Mouse (Mus musculus) neural tube, embryonic 11.5 days (tissue): ENCODE data around the gene Prl7c1. TPM values are rescaled to one million over a fixed set of nuclear protein-coding genes. Genes with fewer than 3 reads are reported as not detected.
"Not testable (repeated sequence)": the region's sequence is repeated elsewhere in the genome, so short reads cannot be mapped to it uniquely, and the experiment has no call there.

Experiments used
- ATAC-seq: fragments of 200-750 bp; cut with Nextera tagmentation; 2 replicates; pipeline ENCODE4 v1.8.0; 2017; ENCODE audit warnings: moderate number of reproducible peaks, mild to moderate bottlenecking, moderate TSS enrichment, moderate library complexity; ENCODE audit not compliant: insufficient read depth, low FRiP score, low TSS enrichment
- DNase-seq: peaks from one replicate; pipeline ENCODE4 v3.0.0-alpha.2; 2015; ENCODE audit warnings: low spot score
- H3K27ac ChIP-seq: fragments of 300-500 bp; sonication (generic); 2 replicates; pipeline ENCODE4 v1.5.1; 2014; ENCODE audit warnings: low read depth, mild to moderate bottlenecking, low read length
- H3K27me3 ChIP-seq: fragments of 300-500 bp; sonication (generic); 2 replicates; pipeline ENCODE4 v1.6.1; 2014; ENCODE audit warnings: mild to moderate bottlenecking, low read length, mixed read lengths; ENCODE audit not compliant: control insufficient read depth, insufficient read depth
- H3K36me3 ChIP-seq: fragments of 300-500 bp; sonication (generic); 2 replicates; pipeline ENCODE4 v1.6.1; 2014; ENCODE audit warnings: mild to moderate bottlenecking, low read length, moderate library complexity, mixed read lengths; ENCODE audit not compliant: control insufficient read depth, insufficient read depth
- H3K4me1 ChIP-seq: fragments of 300-500 bp; sonication (generic); 2 replicates; pipeline ENCODE4 v1.6.1; 2014; ENCODE audit warnings: low read length, mixed read lengths; ENCODE audit not compliant: control insufficient read depth, insufficient read depth
- H3K4me2 ChIP-seq: fragments of 300-500 bp; sonication (generic); 2 replicates; pipeline ENCODE4 v1.6.1; 2014; ENCODE audit warnings: low read depth, mild to moderate bottlenecking, moderate library complexity
- H3K4me3 ChIP-seq: fragments of 300-500 bp; sonication (generic); 2 replicates; pipeline ENCODE4 v1.5.1; 2014; ENCODE audit warnings: low read depth, low read length
- H3K9ac ChIP-seq: fragments of 300-500 bp; sonication (generic); 2 replicates; pipeline ENCODE4 v1.6.1; 2014; ENCODE audit warnings: mild to moderate bottlenecking, low read length
- H3K9me3 ChIP-seq: fragments of 300-500 bp; sonication (generic); 2 replicates; pipeline ENCODE4 v1.6.1; 2016; ENCODE audit warnings: low read length; ENCODE audit not compliant: control insufficient read depth
- WGBS: fragments of 180-500 bp; shearing (Covaris S2); extraction: QIAGEN DNeasy Blood & Tissue Kit; methylation state at CpG from one replicate; pipeline ENCODE4 v1.1.7; 2014; 5-methylcytosine and 5-hydroxymethylcytosine counted together
- polyA plus RNA-seq: library from polyadenylated mRNA; unstranded; fragments of >200 nt; fragmentation: Nextera tagmentation; extraction: Ambion mirVana; gene quantifications from 2 replicates; pipeline ENCODE4 v1.2.1, GENCODE M21; 2014

The Prl7c1 gene
- polyA plus RNA-seq, result not detected in 2 replicates

DNA sequence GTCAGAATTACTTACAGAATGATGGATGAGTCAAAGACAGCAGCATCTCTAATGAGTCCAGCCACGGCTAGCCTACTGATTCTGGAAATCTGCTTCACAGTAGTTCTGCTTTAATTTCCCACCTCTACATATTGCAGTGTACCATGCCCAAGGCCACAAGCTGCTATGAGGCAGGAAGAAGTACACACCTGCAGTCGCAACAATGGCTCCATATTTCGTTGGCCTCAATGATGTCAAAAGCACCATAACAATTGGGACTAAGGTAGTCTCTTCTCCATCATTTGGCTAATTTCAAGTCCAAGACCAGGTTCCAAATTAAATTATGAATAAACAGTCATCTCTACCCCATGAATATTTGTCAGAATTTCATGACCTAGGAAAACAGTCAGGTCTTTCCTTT is at the start of gene Prl7c1:
TSS of gene Prl7c1 (minus strand) at position 101 of the 400 bp plus-strand sequence.
- whole genome bisulfite sequencing, result 98% methylated on average over 2 of the region's 3 CpGs
- not testable (repeated sequence) for H3K4me2 ChIP-seq

DNA sequence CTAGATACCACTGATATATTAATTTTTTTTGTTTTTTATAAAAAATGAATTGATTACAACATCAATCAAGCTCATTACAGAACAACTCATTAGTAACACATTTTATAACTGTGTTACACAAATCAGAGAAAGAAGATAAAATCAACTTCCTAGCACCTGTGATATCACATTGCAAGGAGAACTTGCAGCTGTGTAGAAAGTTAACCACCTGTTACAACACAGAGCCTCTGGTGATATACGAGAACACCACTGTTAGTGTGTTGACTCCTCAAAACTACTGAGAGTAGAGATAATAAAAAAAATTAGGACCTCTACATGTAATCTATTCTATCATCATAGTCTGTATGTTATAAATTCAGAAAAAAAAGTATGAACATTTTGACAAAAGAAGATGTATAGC is 22.2 kb upstream of the Prl7c1 start:
- no peaks in the 10 kb centered on the region for H3K27me3 ChIP-seq
- no peak for ATAC-seq
- H3K4me3 ChIP-seq, result no peak overlapping the region
- no peak overlapping the region for H3K9ac ChIP-seq
- H3K9me3 ChIP-seq, result no peaks in the 10 kb centered on the region
- 88% methylated on average over 1 of the region's 1 CpGs for WGBS
- H3K4me2 ChIP-seq, result no peak overlapping the region
- no peak overlapping the region for H3K27ac ChIP-seq
- H3K36me3 ChIP-seq, result no peaks in the 10 kb centered on the region
- no peak for DNase-seq
- no peaks in the 10 kb centered on the region for H3K4me1 ChIP-seq

More for the DNA sequence above, at the start of gene Prl7c1:
- DNase-seq, H3K4me1 ChIP-seq, ATAC-seq, H3K27ac ChIP-seq, H3K4me3 ChIP-seq, H3K9me3 ChIP-seq, H3K36me3 ChIP-seq, H3K9ac ChIP-seq, H3K27me3 ChIP-seq: not testable (repeated sequence)

- no peak within 1 kb of the TSS for H3K9ac ChIP-seq
- 76% methylated on average over 1 of the region's 1 CpGs for WGBS
- H3K4me1 ChIP-seq, result no peaks in the 10 kb centered on the region
- no peaks in the 10 kb centered on the region for H3K36me3 ChIP-seq
- DNase-seq (no peak), ATAC-seq (no peak)
- H3K9me3 ChIP-seq, result no peaks in the 10 kb centered on the region
- H3K4me2 ChIP-seq, result no peak within 1 kb of the TSS
- H3K4me3 ChIP-seq, result no peak within 1 kb of the TSS
- no peaks in the 10 kb centered on the region for H3K27me3 ChIP-seq
- no peak within 1 kb of the TSS for H3K27ac ChIP-seq
Measured at GRCm38 (mm10) chr13:27801354-27801753, 20.8 kb upstream of the Prl7c1 start, which contains the start of gene Prl2a1. Gene Prl2a1, plus strand, starts transcription at chr13:27801654.

GRCm38 (mm10) chr13:27799303-27799702 is 18.7 kb upstream of the Prl7c1 start:
- DNase-seq, result no peak
- no peaks in the 10 kb centered on the region for H3K27me3 ChIP-seq
- no peak for ATAC-seq
- H3K4me1 ChIP-seq, result no peaks in the 10 kb centered on the region
- H3K27ac ChIP-seq, result no peak overlapping the region
- WGBS, result 89% methylated on average over 4 of the region's 4 CpGs
- no peaks in the 10 kb centered on the region for H3K36me3 ChIP-seq
- no peak overlapping the region for H3K4me3 ChIP-seq
- no peak overlapping the region for H3K9ac ChIP-seq
- H3K4me2 ChIP-seq, result no peak overlapping the region
- no peaks in the 10 kb centered on the region for H3K9me3 ChIP-seq

GRCm38 (mm10) chr13:27734512-27735186 is 46.0 kb downstream of the Prl7c1 start:
- no peak for DNase-seq
- H3K27ac ChIP-seq, result no peak overlapping the region
- no peak for ATAC-seq

GRCm38 (mm10) chr13:27730286-27730959 is 50.2 kb downstream of the Prl7c1 start:
- not testable (repeated sequence) for H3K36me3 ChIP-seq, DNase-seq, H3K9ac ChIP-seq, H3K4me3 ChIP-seq, H3K27me3 ChIP-seq, H3K27ac ChIP-seq, H3K9me3 ChIP-seq, H3K4me2 ChIP-seq, H3K4me1 ChIP-seq, ATAC-seq
- 85% methylated on average over 5 of the region's 5 CpGs for WGBS

More at GRCm38 (mm10) chr13:27734512-27735186, 46.0 kb downstream of the Prl7c1 start:
- no peak overlapping the region for H3K4me3 ChIP-seq
- no peaks in the 10 kb centered on the region for H3K27me3 ChIP-seq
- H3K36me3 ChIP-seq, result no peaks in the 10 kb centered on the region
- no peaks in the 10 kb centered on the region for H3K9me3 ChIP-seq
- no peaks in the 10 kb centered on the region for H3K4me1 ChIP-seq
- no peak overlapping the region for H3K4me2 ChIP-seq
- 91% methylated on average over 10 of the region's 10 CpGs for WGBS
- H3K9ac ChIP-seq, result no peak overlapping the region

DNA sequence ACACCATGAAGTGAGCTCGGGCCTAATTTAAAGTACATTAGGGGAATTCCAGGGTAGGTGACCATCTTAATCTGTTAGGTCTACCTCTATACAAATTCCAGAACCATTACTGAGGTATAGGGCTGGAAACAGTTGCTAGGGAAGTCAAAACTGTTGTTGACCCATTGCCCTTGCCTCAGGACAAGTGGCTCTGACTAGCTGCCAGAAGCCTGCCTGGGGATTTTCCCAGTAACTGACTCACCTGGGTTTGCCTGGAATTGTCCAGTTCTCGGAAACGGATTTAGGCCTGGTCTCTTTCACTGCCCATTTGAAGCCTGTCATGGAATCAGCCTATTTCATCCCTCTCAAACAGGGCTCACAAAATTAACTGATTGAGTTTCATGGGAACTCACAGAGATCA is 55.5 kb downstream of the Prl7c1 start:
- not testable (repeated sequence) for H3K36me3 ChIP-seq, H3K9ac ChIP-seq, ATAC-seq, H3K4me3 ChIP-seq, H3K9me3 ChIP-seq, H3K4me2 ChIP-seq, H3K27me3 ChIP-seq, H3K27ac ChIP-seq, H3K4me1 ChIP-seq, DNase-seq
- WGBS, result 88% methylated on average over 3 of the region's 3 CpGs
